Mouse (Mus musculus) myocyte (in vitro differentiated cells): ENCODE measurements around the gene Il33. TPM values are rescaled to one million over a fixed set of nuclear protein-coding genes. Genes with fewer than 3 reads are reported as not detected.
A peak's percentile ranks its signal among the peaks of the same experiment; 100 is the strongest.

ENCODE experiments used
- H3K27me3 ChIP-seq: one replicate; pipeline ENCODE4 v1.6.1; 2011; ENCODE audit not compliant: control insufficient read depth, insufficient read depth, insufficient read length
- H3K36me3 ChIP-seq: one replicate; pipeline ENCODE4 v1.6.1; 2011; ENCODE audit not compliant: control insufficient read depth, insufficient read depth
- H3K4me2 ChIP-seq: one replicate; pipeline ENCODE4 v1.6.1; 2011; ENCODE audit warnings: low read depth, control low read depth
- H3K4me3 ChIP-seq: one replicate; pipeline ENCODE4 v1.5.1; 2011; ENCODE audit warnings: mild to moderate bottlenecking, control low read depth, moderate library complexity
- H3K79me2 ChIP-seq: one replicate; pipeline ENCODE4 v1.6.1; 2011; ENCODE audit not compliant: control insufficient read depth, insufficient read depth
- H3ac ChIP-seq: one replicate; pipeline ENCODE4 v1.6.1; 2011; ENCODE audit not compliant: control insufficient read depth, insufficient read length
- CEBPB ChIP-seq: IDR thresholded peaks from 2 replicates; pipeline ENCODE4 v1.6.1; 2011; ENCODE audit warnings: mild to moderate bottlenecking, moderate library complexity; ENCODE audit not compliant: poor library complexity, insufficient read depth, severe bottlenecking
- E2F4 ChIP-seq: IDR thresholded peaks from one replicate; pipeline ENCODE4 v1.6.1; 2011; ENCODE audit warnings: mild to moderate bottlenecking, control low read depth, moderate library complexity; ENCODE audit not compliant: insufficient read depth
- MAX ChIP-seq: IDR thresholded peaks from one replicate; pipeline ENCODE4 v1.6.1; 2011; ENCODE audit warnings: low read depth, mild to moderate bottlenecking, control low read depth
- MYOD1 ChIP-seq, 3 experiments: IDR thresholded peaks; one replicate each; pipeline ENCODE4 v1.6.1; 2011; ENCODE audit warnings: control low read depth in 2 of 3, low read depth in 2 of 3, mild to moderate bottlenecking in 2 of 3, moderate library complexity in 1 of 3; ENCODE audit not compliant: insufficient read length in 2 of 3, control insufficient read depth in 1 of 3
- MYOG ChIP-seq, 3 experiments: IDR thresholded peaks; one replicate each; pipeline ENCODE4 v1.6.1; 2011; ENCODE audit warnings: control low read depth in 2 of 3, low read depth in 2 of 3, mild to moderate bottlenecking in 2 of 3; ENCODE audit not compliant: insufficient read length in 2 of 3, control insufficient read depth in 1 of 3, insufficient read depth in 1 of 3
- POLR2A ChIP-seq: IDR thresholded peaks from one replicate; pipeline ENCODE4 v1.6.1; 2011; ENCODE audit warnings: low read depth, mild to moderate bottlenecking, control low read depth, moderate library complexity; ENCODE audit not compliant: insufficient read length
- POLR2AphosphoS2 ChIP-seq: IDR thresholded peaks from one replicate; pipeline ENCODE4 v1.6.1; 2011; ENCODE audit warnings: low read depth, control low read depth; ENCODE audit not compliant: insufficient read length
- REST ChIP-seq: IDR thresholded peaks from one replicate; pipeline ENCODE4 v1.6.1; 2011; ENCODE audit warnings: mild to moderate bottlenecking, control low read depth, moderate library complexity; ENCODE audit not compliant: insufficient read depth, insufficient read length
- SRF ChIP-seq: IDR thresholded peaks from one replicate; pipeline ENCODE4 v1.6.1; 2011; ENCODE audit warnings: low read depth; ENCODE audit not compliant: control insufficient read depth, insufficient read length
- TCF12 ChIP-seq: IDR thresholded peaks from one replicate; pipeline ENCODE4 v1.6.1; 2011; ENCODE audit warnings: mild to moderate bottlenecking, control low read depth; ENCODE audit not compliant: poor library complexity, insufficient read depth, severe bottlenecking
- TCF3 ChIP-seq: IDR thresholded peaks from one replicate; pipeline ENCODE4 v1.6.1; 2011; ENCODE audit warnings: low read depth, control low read depth; ENCODE audit not compliant: insufficient read length
- USF1 ChIP-seq: IDR thresholded peaks from one replicate; pipeline ENCODE4 v1.6.1; 2011; ENCODE audit warnings: low read depth, mild to moderate bottlenecking, control low read depth, moderate library complexity
- polyA plus RNA-seq: library from polyadenylated mRNA; unstranded; fragments of >200 nt; fragmentation: generic; extraction: Trizol; gene quantifications from one replicate; pipeline ENCODE4 v1.2.1, GENCODE M21; 2012; ENCODE audit warnings: missing spikeins

Il33 gene
- 1.4 TPM for polyA plus RNA-seq

GRCm38 (mm10) chr19:29924638-29925258, at the start of gene Il33:
TSS of gene Il33 (plus strand) at chr19:29925114.
- Histone ChIP-seq H3ac (no peak within 1 kb of the TSS), H3K36me3 (no peaks in the 10 kb centered on the region), H3K4me3 (no peak within 1 kb of the TSS), H3K4me2 (peak within 1 kb of the TSS; percentile 25), H3K79me2 (no peaks in the 10 kb centered on the region), H3K27me3 (no peaks in the 10 kb centered on the region)
- TF ChIP-seq MYOG (IDR thresholded peaks at IDR 0.05; ENCODE audit: control insufficient read depth in 1 of 3, insufficient read depth in 1 of 3, insufficient read length in 2 of 3, low read depth in 2 of 3) = no peak
- TF ChIP-seq TCF3 = no peak
- TF ChIP-seq SRF = no peak
- no peak for TF ChIP-seq REST
- TF ChIP-seq POLR2A = no peak
- no peak for TF ChIP-seq TCF12
- no peak for TF ChIP-seq USF1
- no peak for TF ChIP-seq MAX
- no peak for TF ChIP-seq POLR2AphosphoS2
- no peak for TF ChIP-seq E2F4
- no peak for TF ChIP-seq MYOD1 (IDR thresholded peaks at IDR 0.05; ENCODE audit: control insufficient read depth in 1 of 3, insufficient read length in 2 of 3, low read depth in 2 of 3)
- no peak for TF ChIP-seq CEBPB

- H3K27me3 ChIP-seq = no peaks in the 10 kb centered on the region
- no peaks in the 10 kb centered on the region for H3K79me2 ChIP-seq
- H3K4me3 ChIP-seq = no peak overlapping the region
- H3K36me3 ChIP-seq = no peaks in the 10 kb centered on the region
- no peak overlapping the region for H3K4me2 ChIP-seq
- H3ac ChIP-seq = no peak overlapping the region
- no peak for TF ChIP-seq MAX
- no peak for TF ChIP-seq CEBPB
- no peak for TF ChIP-seq MYOD1 (IDR thresholded peaks at IDR 0.05; ENCODE audit: control insufficient read depth in 1 of 3, insufficient read length in 2 of 3, low read depth in 2 of 3)
- TF ChIP-seq USF1 = no peak
- no peak for TF ChIP-seq POLR2A
- no peak for TF ChIP-seq E2F4
- no peak for TF ChIP-seq MYOG (IDR thresholded peaks at IDR 0.05; ENCODE audit: control insufficient read depth in 1 of 3, insufficient read depth in 1 of 3, insufficient read length in 2 of 3, low read depth in 2 of 3)
- no peak for TF ChIP-seq TCF3
- no peak for TF ChIP-seq REST
- no peak for TF ChIP-seq SRF
- TF ChIP-seq TCF12 = no peak
- no peak for TF ChIP-seq POLR2AphosphoS2
These were observed 47.3 kb upstream of the Il33 start for GRCm38 (mm10) chr19:29877422-29878291.

DNA sequence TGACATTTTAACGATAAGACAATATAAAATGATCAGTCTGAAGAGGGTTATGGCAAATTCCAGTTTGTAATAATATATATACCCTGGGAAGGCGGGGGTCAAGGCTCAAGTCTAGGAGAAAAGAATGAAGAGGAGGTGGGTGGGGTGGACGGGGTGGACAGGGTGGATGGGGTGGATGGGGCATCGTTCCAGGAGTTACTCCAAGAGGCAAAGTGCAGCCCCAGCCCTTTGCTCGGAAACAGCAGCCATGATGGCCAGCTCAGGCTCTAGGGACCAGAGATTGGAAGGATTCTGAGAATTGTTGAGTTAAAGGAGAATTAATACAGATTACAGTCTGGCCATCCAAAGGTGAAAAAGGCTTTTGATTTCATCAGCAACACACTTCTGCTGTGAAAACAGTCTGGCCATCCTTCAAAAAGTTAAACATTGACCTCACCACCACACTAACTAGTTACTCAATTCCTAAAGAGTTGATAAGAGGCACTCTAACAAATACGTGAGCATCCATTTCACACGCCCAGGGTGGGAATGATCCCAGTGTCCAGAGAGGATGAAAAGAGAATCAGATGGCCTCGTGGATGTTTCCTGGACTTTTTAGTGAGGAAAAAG, 45.9 kb upstream of the Il33 start:
- no peaks in the 10 kb centered on the region for H3K79me2 ChIP-seq
- no peak overlapping the region for H3K4me3 ChIP-seq
- no peak overlapping the region for H3ac ChIP-seq
- no peak for TF ChIP-seq TCF12
- TF ChIP-seq MYOG (IDR thresholded peaks at IDR 0.05; ENCODE audit: control insufficient read depth in 1 of 3, insufficient read depth in 1 of 3, insufficient read length in 2 of 3, low read depth in 2 of 3) = no peak
- TF ChIP-seq REST = no peak
- H3K4me2 ChIP-seq = no peak overlapping the region
- no peaks in the 10 kb centered on the region for H3K27me3 ChIP-seq
- H3K36me3 ChIP-seq = no peaks in the 10 kb centered on the region

- H3K4me3 ChIP-seq = no peak overlapping the region
- no peaks in the 10 kb centered on the region for H3K36me3 ChIP-seq
- TF ChIP-seq CEBPB = no peak
- TF ChIP-seq TCF3 = no peak
- TF ChIP-seq POLR2AphosphoS2 = no peak
- no peak for TF ChIP-seq TCF12
- TF ChIP-seq MYOG (IDR thresholded peaks at IDR 0.05; ENCODE audit: control insufficient read depth in 1 of 3, insufficient read depth in 1 of 3, insufficient read length in 2 of 3, low read depth in 2 of 3) = no peak
- TF ChIP-seq POLR2A = no peak
- H3K4me2 ChIP-seq = no peak overlapping the region
- no peaks in the 10 kb centered on the region for H3K27me3 ChIP-seq
- H3K79me2 ChIP-seq = no peaks in the 10 kb centered on the region
- no peak overlapping the region for H3ac ChIP-seq
These were observed 44.0 kb upstream of the Il33 start for GRCm38 (mm10) chr19:29880918-29881317.
